Mouse (Mus musculus): ENCODE measurements around the gene Vav3. TPM values are rescaled to one million over a fixed set of nuclear protein-coding genes. Genes with fewer than 3 reads are reported as not detected.

Gene Vav3
- polyA plus RNA-seq, 1 experiment from 2014 or later, result 15.4 TPM

DNA sequence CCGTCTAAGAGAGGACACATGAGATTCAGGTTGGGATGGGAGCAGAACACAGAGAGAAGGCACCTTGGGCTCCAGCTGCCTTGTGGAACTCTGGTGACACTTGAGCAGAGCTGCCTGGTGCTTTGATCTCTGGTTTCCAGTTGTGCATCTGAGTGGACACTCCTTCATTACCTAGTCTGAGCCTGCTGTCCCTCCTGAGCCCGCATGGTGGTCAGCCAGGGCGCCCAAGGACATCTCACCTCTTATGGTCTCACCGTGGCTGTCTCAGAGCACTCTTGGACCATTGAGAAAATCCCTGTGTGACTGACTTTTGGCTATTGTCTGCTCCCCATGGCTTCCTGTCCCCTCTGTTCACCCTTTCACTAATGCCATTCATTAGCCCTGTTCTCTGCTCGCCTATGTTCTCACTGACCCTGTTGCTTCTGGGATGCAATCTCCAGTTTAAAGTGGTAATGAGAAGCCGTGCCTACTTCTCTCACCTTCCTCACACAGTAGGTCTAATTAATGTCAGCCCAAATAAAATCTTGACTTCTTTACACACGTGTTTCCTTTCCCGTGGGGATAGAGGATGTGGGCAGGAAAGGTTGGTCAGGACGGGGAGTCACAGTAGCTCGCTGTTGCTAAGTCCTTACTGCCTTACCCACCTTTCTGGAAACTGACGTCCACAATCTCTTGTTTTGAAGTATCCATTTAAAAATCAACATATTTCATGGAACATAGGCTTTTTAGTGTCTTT lies 150.3 kb downstream of the Vav3 start:
- no peaks in the 10 kb centered on the region for H3K36me3 ChIP-seq
- H3K9ac ChIP-seq, result no peak overlapping the region
- H3K9me3 ChIP-seq, result no peaks in the 10 kb centered on the region
- WGBS, result 60% methylated on average over 11 of the region's 11 CpGs
- H3K27me3 ChIP-seq, result no peaks in the 10 kb centered on the region
- H3K4me3 ChIP-seq, result no peak overlapping the region
- ATAC-seq (ENCODE audit: low FRiP score, low read depth), result no peak
- no peak overlapping the region for H3K27ac ChIP-seq (replicated peaks)
- peaks cover 11% of the 10 kb centered on the region for H3K4me1 ChIP-seq (replicated peaks)
- no peak overlapping the region for H3K4me2 ChIP-seq

DNA sequence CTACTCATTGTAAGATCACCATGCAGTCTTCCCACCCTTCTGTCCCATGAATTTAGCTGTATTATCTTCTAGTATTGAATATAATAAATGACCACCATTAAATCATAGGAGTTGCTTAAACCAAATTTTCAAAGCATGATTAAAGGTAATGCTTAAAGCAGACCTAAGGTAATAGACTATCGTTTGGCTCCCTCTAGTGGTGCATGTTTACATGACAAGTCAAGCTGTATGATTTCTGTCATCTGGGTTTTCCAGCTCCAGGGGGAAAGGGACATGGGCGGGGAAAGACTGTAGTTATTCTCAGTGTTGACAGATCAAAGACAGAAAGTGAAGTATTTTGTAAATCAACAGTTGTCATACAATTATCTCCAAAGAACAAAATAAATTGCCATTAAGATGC lies 151.1 kb downstream of the Vav3 start:
- no peak; the same call in 1 of the 2 replicates for ATAC-seq (ENCODE audit: low FRiP score, low read depth)
- H3K27ac ChIP-seq (replicated peaks), result no peak overlapping the region
- H3K9me3 ChIP-seq, result no peaks in the 10 kb centered on the region
- no peaks in the 10 kb centered on the region for H3K27me3 ChIP-seq
- no peaks in the 10 kb centered on the region for H3K36me3 ChIP-seq
- no peak overlapping the region for H3K4me3 ChIP-seq
- H3K4me1 ChIP-seq (replicated peaks), result peaks cover 14% of the 10 kb centered on the region
- WGBS, result 5% methylated on average over 2 of the region's 2 CpGs
- H3K4me2 ChIP-seq, result no peak overlapping the region
- H3K9ac ChIP-seq, result no peak overlapping the region

DNA sequence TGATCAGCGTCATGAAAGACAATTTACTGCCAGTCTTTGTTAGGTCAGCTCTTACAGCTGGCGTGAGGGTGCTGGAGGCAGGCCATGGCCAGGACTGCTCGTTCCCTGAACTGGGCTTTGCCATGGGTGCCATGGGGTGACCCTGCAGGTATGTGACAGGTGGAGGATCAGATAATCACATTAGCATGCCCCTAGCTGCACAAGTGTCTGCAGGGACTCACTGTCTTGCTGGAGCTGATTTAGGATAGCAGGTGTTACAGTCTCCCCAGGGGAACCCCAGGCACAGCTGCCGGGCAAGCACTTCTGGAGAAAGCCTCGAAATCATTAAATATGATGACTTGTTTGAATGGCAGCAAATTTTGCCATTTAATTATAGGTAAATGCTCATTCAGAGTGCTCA lies 156.0 kb downstream of the Vav3 start:
- no peak overlapping the region for H3K4me2 ChIP-seq
- H3K36me3 ChIP-seq, result no peaks in the 10 kb centered on the region
- WGBS, result 34% methylated on average over 5 of the region's 5 CpGs
- no peak overlapping the region for H3K9ac ChIP-seq
- peak; percentile 63 for ATAC-seq (ENCODE audit: low FRiP score, low read depth)
- no peaks in the 10 kb centered on the region for H3K27me3 ChIP-seq
- H3K9me3 ChIP-seq, result no peaks in the 10 kb centered on the region
- no peak overlapping the region for H3K4me3 ChIP-seq
- H3K4me1 ChIP-seq (replicated peaks), result peaks cover 2% of the 10 kb centered on the region
- no peak overlapping the region for H3K27ac ChIP-seq (replicated peaks)

DNA sequence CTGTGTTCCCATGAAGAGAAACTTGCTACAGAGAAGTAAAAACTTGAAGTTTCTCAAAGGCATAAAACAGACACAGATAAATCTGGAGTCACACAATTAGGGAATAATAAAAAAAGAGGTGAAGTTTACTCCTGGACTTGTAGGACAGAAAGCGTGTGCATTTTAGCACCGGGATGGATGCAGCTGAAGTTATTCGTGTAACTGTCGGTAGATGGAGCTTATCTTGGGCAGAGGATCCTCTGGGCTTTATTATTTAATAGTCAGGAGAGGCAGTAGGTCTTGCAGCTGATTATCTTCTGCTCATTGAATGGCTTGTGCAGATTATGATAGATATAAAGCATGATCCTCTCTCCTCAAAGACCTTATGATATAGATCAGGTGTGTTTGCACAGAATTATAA lies 156.6 kb downstream of the Vav3 start:
- Histone ChIP-seq H3K36me3 (no peaks in the 10 kb centered on the region), H3K9me3 (no peaks in the 10 kb centered on the region), H3K27ac (replicated peaks) (no peak overlapping the region), H3K9ac (no peak overlapping the region), H3K4me3 (no peak overlapping the region), H3K4me1 (replicated peaks) (peaks cover 2% of the 10 kb centered on the region), H3K4me2 (no peak overlapping the region), H3K27me3 (no peaks in the 10 kb centered on the region)
- WGBS, result 64% methylated on average over 4 of the region's 4 CpGs
- no peak for ATAC-seq (ENCODE audit: low FRiP score, low read depth)

DNA sequence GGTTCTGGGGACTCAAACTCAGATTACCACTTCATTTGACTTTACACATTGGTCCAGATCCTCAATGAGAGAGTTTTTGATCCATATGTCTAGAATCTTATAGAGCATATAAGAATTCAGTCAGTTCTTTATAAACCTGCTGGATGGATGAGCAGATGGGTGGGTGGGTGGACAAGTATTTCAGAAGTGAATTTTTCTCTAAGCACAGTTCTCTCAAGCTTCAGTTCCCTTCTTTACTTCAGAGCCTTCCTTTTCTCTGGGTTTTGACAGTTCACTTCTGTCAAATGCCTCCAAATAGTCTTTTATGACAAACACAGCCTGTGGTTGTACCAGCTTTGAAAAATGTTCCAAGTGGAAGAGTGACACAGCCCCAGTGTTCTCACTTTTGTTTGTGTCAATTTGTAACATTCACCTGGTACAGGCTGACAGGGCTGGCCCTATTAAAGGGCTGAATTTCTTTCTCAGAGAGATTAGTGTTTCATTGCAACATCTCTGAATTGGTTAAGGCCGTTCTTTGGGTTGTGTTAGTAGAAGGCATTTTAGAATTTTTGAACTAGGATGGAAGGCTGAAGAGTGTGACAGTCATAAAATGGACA lies 159.5 kb downstream of the Vav3 start:
- Histone ChIP-seq H3K36me3 (0 out of 2 replicates have a peak, but pooled peaks cover 4% of the 10 kb centered on the region), H3K9me3 (no peaks in the 10 kb centered on the region), H3K27me3 (no peaks in the 10 kb centered on the region), H3K27ac (replicated peaks) (no peak overlapping the region), H3K4me1 (replicated peaks) (peaks cover 2% of the 10 kb centered on the region), H3K4me2 (no peak overlapping the region), H3K4me3 (no peak overlapping the region), H3K9ac (no peak overlapping the region)
- 97% methylated on average over 1 of the region's 1 CpGs for WGBS
- no peak for ATAC-seq (ENCODE audit: low FRiP score, low read depth)

DNA sequence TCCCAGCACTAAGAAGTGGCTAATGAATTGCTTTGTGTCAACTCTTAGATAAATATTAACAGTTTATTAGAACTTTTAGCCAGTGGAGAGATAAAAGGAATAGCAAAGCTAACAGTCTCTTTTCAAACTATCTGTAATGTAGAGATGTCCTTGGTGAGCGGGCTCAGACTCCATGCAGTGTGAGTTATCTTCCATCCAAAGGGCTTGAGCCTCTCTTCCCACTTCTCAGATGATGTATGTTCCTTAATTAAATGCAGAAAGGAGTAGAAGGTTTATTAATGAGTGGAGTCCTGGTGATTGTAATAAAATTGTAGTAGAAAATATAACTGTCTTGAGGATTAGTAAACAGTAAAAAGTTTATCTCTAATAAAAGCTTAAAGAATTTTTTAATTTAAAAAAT lies 169.3 kb downstream of the Vav3 start:
- Histone ChIP-seq H3K9ac (no peak overlapping the region), H3K4me2 (no peak overlapping the region), H3K36me3 (0 out of 2 replicates have a peak, but pooled peaks cover 1% of the 10 kb centered on the region), H3K27me3 (no peaks in the 10 kb centered on the region), H3K4me1 (replicated peaks) (no peaks in the 10 kb centered on the region), H3K9me3 (no peaks in the 10 kb centered on the region), H3K4me3 (no peak overlapping the region), H3K27ac (replicated peaks) (no peak overlapping the region)
- WGBS, result 87% methylated on average over 1 of the region's 1 CpGs
- ATAC-seq (ENCODE audit: low FRiP score, low read depth), result no peak

DNA sequence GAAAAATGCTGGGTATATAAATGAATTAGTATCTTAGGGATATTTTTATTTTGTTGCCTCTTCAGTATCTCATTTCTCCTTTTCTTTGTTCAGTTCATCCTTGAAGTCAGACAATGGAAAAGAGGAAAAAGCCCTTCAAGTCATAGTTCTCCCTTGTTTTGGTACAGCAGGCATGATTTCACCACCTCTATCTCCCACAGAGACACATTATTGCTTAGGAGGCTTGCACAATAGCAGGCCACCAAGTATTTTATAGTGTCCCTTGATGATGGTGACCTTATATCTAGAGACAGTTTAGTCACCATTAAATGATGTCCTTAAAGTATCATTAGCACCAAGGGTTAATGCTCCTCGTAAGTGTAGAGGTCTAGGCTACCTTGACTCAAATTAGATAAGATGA lies 171.4 kb downstream of the Vav3 start:
- H3K27me3 ChIP-seq, result no peaks in the 10 kb centered on the region
- no peaks in the 10 kb centered on the region for H3K36me3 ChIP-seq
- no peak overlapping the region for H3K9ac ChIP-seq
- H3K4me1 ChIP-seq (replicated peaks), result no peaks in the 10 kb centered on the region
- WGBS, result 90% methylated on average over 1 of the region's 1 CpGs
- H3K9me3 ChIP-seq, result no peaks in the 10 kb centered on the region
- H3K4me2 ChIP-seq, result no peak overlapping the region
- no peak overlapping the region for H3K4me3 ChIP-seq
- no peak for ATAC-seq (ENCODE audit: low FRiP score, low read depth)
- H3K27ac ChIP-seq (replicated peaks), result no peak overlapping the region

DNA sequence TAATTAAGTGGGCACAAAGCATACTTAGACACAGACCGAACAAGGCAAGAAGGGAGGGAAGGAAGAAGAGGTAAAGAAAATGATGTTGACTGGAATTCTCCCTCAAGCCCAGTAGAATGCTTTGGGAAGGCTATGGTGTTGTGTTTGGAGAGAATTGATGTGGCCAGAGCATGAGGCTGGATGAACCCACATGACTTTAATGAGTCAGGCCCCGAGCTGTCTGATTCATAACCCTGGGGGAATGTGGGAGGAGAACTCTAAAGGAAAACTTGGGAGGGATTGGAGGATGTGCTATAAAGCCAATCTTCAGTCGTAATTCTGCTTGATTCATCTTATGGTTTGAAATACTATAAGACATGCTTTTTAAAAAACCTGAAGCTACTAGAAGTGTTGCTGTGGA lies 175.0 kb downstream of the Vav3 start:
- H3K27ac ChIP-seq (replicated peaks), result no peak overlapping the region
- no peak for ATAC-seq (ENCODE audit: low FRiP score, low read depth)
- H3K4me2 ChIP-seq, result no peak overlapping the region
- H3K27me3 ChIP-seq, result no peaks in the 10 kb centered on the region
- no peaks in the 10 kb centered on the region for H3K4me1 ChIP-seq (replicated peaks)
- H3K36me3 ChIP-seq, result no peaks in the 10 kb centered on the region
- H3K9me3 ChIP-seq, result no peaks in the 10 kb centered on the region
- H3K9ac ChIP-seq, result no peak overlapping the region
- 88% methylated on average over 3 of the region's 3 CpGs for WGBS
- H3K4me3 ChIP-seq, result no peak overlapping the region

DNA sequence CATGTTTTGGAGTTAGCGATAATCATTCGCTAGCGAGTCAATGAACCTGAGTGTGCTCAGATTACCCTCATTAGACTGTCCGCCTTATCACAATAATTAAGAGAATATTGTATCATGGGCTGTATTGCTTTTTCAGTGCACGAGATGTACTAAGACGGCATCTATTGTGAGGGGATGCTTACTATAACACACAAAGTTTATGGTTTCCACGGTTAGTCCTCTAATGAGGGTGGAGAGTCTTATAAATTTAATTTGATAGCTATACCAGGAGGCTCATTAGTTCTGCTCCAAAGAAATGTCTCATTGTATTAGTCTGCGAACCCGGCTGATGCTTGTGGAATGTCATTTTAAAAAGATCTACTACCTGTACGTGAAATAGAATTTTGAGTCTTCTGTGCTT lies 175.9 kb downstream of the Vav3 start:
- no peak overlapping the region for H3K4me3 ChIP-seq
- no peak for ATAC-seq (ENCODE audit: low FRiP score, low read depth)
- 68% methylated on average over 10 of the region's 10 CpGs for WGBS

DNA sequence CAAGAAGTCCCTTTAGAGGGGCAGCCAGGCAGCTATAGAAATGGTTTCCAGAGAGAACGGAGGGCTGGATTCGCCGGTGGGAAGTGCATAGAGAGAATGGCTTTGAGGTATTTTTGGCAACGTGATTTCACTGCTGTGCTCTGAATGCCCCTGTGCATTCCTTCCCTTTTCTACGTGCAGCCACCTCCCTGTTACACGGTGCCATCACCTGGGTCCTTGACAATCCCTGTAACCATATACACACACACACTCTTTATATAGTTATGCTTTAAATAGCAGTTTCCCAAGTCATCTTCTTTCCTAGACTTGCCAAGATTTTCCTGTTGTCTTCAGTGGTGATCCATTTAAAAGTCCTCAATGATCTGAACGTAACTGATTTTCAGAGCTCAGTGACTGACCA lies 181.7 kb downstream of the Vav3 start:
- Histone ChIP-seq H3K4me1 (replicated peaks) (no peaks in the 10 kb centered on the region), H3K9me3 (no peaks in the 10 kb centered on the region), H3K4me3 (no peak overlapping the region), H3K4me2 (no peak overlapping the region), H3K9ac (no peak overlapping the region), H3K36me3 (no peaks in the 10 kb centered on the region), H3K27me3 (no peaks in the 10 kb centered on the region), H3K27ac (replicated peaks) (no peak overlapping the region)
- WGBS, result 75% methylated on average over 7 of the region's 7 CpGs
- no peak for ATAC-seq (ENCODE audit: low FRiP score, low read depth)

More for the DNA sequence above, 175.9 kb downstream of the Vav3 start:
- Histone ChIP-seq H3K36me3 (no peaks in the 10 kb centered on the region), H3K9ac (no peak overlapping the region), H3K4me2 (no peak overlapping the region), H3K4me1 (replicated peaks) (no peaks in the 10 kb centered on the region), H3K27me3 (no peaks in the 10 kb centered on the region), H3K27ac (replicated peaks) (no peak overlapping the region), H3K9me3 (no peaks in the 10 kb centered on the region)

DNA sequence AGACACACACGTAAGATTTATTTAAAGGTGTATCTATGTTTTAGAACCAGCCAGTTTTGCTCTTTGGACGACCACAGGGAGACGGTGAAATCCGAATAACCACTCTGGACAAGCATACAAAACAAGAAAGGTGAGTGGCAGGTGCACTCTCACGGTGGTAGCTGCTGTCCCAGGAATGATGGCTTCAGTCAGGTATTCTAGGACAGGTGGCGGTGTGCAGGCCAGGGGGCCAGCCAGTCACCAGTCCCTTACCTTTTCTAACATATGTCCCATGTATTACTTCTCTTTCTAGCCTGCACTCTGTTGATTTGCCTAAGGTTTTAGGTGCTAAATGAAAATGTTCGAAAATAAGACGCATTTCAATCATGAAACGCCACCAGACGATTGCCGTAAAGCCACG lies 185.4 kb downstream of the Vav3 start:
- no peaks in the 10 kb centered on the region for H3K9me3 ChIP-seq
- H3K9ac ChIP-seq, result no peak overlapping the region
- no peaks in the 10 kb centered on the region for H3K27me3 ChIP-seq
- H3K4me2 ChIP-seq, result no peak overlapping the region
- no peak for ATAC-seq (ENCODE audit: low FRiP score, low read depth)
- no peaks in the 10 kb centered on the region for H3K36me3 ChIP-seq
- H3K27ac ChIP-seq (replicated peaks), result no peak overlapping the region
- WGBS, result 90% methylated on average over 12 of the region's 12 CpGs
- H3K4me1 ChIP-seq (replicated peaks), result no peaks in the 10 kb centered on the region
- no peak overlapping the region for H3K4me3 ChIP-seq

DNA sequence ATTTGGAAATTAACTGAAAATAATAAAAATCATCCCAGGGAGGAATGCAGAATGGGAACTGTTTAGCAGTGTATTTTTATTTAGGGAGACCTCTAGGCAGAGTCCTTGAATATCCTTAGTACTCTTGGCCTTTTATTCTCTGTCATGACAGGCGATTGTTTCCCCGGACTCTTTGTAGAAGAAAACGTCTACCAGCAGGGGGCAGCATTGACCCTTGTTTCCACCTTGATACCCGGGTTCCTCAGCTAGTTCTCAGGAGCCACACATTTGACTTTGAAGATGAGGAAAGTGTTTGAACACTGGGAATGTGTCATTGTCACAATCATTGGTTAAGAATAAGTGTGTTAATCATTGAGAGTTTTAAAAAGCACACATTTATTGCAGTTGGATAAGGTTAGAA lies 185.8 kb downstream of the Vav3 start:
- 0 out of 2 replicates have a peak, but pooled peaks have one; percentile 34 for ATAC-seq (ENCODE audit: low FRiP score, low read depth)
- no peak overlapping the region for H3K4me2 ChIP-seq
- no peaks in the 10 kb centered on the region for H3K36me3 ChIP-seq
- H3K4me3 ChIP-seq, result no peak overlapping the region
- H3K9me3 ChIP-seq, result no peaks in the 10 kb centered on the region
- WGBS, result 2% methylated on average over 4 of the region's 4 CpGs
- no peak overlapping the region for H3K27ac ChIP-seq (replicated peaks)
- no peaks in the 10 kb centered on the region for H3K4me1 ChIP-seq (replicated peaks)
- no peaks in the 10 kb centered on the region for H3K27me3 ChIP-seq
- H3K9ac ChIP-seq, result no peak overlapping the region
